Mouse (Mus musculus) heart, adult 18-20 months (tissue): ENCODE measurements around the gene RPS10-NUDT3. TPM values are rescaled to one million over a fixed set of nuclear protein-coding genes. Genes with fewer than 3 reads are reported as not detected.

Experiments
- DNase-seq, 2 experiments: peaks; one replicate each; pipeline ENCODE4 v3.0.0; 2021 to 2022; ENCODE audit warnings: mixed read lengths in 1 of 2
- total RNA-seq, 2 experiments: library from RNA; stranded (reverse); gene quantifications; 2 replicates each; pipeline ENCODE4 v1.2.3; 2021

Gene RPS10-NUDT3
- total RNA-seq, 2 experiments from 2014 or later = 0.84 TPM; not detected in 1

GRCm38 (mm10) chr17:27554062-27554960, 80.7 kb downstream of the RPS10-NUDT3 start:
- DNase-seq = peak in 1 of 2 experiments; percentile 21

DNA sequence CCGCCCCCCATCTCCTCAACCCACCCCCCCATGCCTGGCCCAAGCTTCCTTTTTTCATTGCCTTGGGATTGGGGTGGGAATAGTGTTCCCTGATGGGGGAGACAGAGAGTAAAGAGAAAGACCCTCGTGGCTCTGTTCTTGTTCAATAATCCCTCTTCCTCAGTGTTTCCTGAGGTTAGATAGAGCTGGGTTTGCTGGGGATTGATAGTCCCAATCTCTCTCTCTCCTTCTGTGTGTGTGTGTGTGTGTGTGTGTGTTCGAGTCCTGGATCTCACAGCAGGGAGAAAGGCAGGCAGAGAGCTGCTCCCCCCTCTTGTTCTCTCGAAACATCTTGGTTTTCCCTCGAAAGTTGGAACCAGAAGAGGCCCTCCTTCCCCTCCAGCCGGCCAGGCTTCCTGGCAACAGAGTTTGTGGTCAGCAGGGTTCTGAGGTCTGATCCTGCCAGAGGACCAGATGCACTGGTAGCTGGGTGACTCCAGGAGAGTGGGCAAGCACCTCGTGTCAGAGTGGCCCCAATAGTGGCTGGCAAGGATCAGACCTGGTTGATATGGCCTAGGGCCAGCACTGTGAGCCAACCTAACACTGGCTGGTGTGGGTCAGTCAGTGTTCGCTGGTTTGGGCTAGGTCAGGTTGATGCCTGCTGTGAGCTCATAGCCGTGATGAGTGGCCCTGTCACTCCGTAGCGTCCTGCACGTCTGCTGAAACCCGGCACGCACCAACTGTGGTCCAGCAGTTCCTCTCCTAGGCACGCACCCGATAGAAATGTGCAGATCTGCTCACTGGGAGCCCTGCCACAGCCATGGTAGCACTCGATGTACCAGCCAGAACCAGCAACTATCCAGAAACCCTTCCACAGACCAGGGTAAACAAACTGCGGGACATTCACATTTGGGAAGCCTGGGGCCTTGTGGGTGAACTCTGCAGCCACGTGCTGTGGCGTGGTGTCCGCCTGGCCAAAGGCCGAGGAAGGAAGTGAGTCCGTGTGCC, 82.5 kb downstream of the RPS10-NUDT3 start:
- DNase-seq = peak; percentile 52 to 66

DNA sequence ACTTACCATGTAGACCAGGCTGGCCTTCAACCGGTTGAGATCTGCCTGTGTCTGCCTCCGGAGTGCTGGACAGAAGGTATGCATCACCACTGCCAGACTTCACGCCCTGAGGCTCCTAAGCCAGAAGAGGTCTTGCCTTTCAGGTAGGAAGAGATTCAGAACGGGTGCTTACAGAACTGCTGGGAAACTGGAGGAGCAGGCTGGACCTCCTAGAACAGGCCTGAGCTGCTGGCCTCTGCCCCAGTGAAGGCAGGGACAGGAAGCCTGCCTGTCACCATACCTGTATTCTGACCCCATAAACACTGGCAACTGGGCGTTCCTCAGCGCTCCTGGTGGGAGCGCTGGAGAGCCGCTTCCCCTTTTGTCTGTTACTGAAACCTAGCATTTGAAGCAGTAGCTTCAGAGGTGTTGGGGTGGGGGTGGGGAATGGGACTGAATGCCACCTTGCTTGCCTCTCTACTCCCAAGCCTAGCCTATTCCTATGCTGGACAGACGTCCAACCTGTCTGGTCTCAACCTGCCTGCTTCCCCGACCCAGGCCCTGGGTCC, 83.6 kb downstream of the RPS10-NUDT3 start:
- peak in 1 of 2 experiments; percentile 4 for DNase-seq

- peak; percentile 48 to 63 for DNase-seq
These were observed 85.8 kb downstream of the RPS10-NUDT3 start for GRCm38 (mm10) chr17:27549234-27549633.

DNA sequence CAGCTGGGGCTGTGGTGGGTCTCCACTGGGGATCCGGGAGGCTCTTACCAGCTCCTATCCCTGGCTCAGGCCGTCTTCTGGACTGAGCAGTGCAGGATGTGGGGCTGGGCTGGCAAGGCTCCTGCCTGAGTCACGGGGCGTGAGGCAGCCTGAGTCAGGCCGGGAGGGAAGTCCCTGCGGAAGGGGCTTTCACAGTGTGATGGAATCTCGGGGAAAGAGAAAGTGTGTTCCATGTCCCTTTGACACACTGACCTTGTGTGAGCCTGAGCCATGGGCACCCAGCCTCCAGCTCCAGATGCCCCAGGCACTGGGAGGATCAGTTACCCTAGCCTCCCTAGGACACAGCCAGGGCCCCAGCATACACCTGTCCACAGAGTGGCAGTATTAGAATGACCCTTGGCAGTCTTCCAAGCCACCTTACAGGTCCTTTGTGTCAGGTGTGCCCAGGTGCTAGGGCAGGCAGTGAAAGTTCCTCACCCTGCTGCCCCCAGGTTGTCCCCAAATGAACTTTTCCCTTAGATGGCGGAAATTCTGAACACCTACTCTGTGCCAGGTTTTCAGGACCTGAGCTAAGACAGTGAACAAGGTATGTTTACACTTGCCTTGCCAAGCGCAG, 87.7 kb downstream of the RPS10-NUDT3 start:
- DNase-seq = peak; percentile 56 to 78

- DNase-seq = no peak
These were observed 88.4 kb downstream of the RPS10-NUDT3 start for GRCm38 (mm10) chr17:27546574-27547085.

- DNase-seq = no peak
These were observed 89.0 kb downstream of the RPS10-NUDT3 start for GRCm38 (mm10) chr17:27545991-27546390.

DNA sequence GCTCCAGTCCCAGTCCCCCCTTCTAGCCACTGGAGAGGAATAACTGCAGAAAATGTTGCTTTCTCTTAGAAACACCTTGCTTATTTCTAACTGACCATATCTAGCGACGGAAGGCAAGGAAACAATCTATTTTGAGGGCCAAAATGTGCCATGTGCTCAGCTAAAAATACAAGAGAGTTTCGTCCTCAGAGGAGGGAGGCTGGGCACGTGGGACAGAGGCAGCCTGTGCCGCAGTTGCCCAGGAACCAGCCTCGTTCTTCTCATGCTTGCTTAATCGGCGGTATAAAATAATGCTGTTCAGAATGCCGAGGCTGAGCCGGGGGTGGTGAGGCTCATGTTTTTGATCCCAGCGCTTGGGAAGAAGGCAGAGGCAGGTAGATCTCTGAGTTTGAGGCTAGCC, 90.5 kb downstream of the RPS10-NUDT3 start:
- no peak for DNase-seq

DNA sequence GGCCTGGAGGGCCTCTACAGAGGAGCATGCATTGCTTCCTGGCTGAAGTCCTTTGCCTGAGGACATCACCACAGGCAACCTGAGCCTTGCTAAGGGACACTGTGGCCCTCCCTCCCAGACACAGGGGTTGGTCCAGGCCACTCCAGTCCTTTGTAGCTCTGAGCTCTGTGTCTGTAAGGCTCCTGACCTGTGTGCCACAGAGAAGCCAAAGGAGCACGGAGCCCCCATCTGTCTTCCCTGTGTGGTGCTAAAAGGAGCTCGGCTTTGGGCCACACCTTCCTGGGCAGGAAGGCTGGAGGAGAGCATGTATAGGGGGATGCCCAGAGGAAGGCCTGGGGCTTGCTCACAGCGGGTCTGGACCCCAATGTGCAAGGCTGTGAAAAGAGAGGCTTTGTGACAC, 93.0 kb downstream of the RPS10-NUDT3 start:
- DNase-seq = no peak

GRCm38 (mm10) chr17:27541261-27541660, 93.8 kb downstream of the RPS10-NUDT3 start:
- no peak for DNase-seq

DNA sequence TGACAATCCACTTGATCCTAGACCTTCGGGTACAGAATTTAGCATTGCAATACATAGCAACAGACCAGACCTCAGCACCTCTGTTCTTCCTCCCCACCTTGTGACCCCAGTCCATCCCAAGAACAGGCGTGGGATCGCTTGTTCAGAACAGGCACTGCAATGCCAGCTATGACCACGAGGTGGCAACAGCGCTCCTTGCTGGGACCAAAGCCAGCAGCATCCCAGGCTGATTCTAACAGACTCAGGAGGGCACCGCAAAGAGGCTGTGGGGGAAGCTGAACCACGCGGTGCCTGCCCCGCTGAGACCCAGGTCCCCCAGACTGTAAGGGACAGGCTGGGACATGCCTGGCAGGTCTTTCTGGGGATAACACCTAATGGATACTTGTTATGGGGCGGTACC, 100.3 kb downstream of the RPS10-NUDT3 start:
- peak; percentile 82 to 95 for DNase-seq

GRCm38 (mm10) chr17:27533354-27533753, 101.7 kb downstream of the RPS10-NUDT3 start:
- DNase-seq = no peak

- DNase-seq = no peak
These were observed 102.9 kb downstream of the RPS10-NUDT3 start for GRCm38 (mm10) chr17:27532095-27532494.

Other genes with a start within 250 kb of the RPS10-NUDT3 start
- under 1 TPM; 0.15 to 0.18 TPM for gene Grm4, start 113.8 kb downstream of the RPS10-NUDT3 start, total RNA-seq
- gene Hmga1, start 78.7 kb downstream of the RPS10-NUDT3 start, total RNA-seq = 10 to 100 TPM; 47.3 to 52.7 TPM
- 10 to 100 TPM in 1 of 2 experiments, 1 to 10 TPM in 1; 9.3 to 10.6 TPM for gene AI413582, start 69.5 kb downstream of the RPS10-NUDT3 start, total RNA-seq
- gene Nudt3, start 11.7 kb downstream of the RPS10-NUDT3 start, total RNA-seq = 100 to 1,000 TPM; 323 to 334 TPM
- gene Rps10, start 1.4 kb upstream of the RPS10-NUDT3 start, total RNA-seq = 100 to 1,000 TPM; 527 to 608 TPM
- under 1 TPM; 0.25 to 0.67 TPM for gene Pacsin1, start 20.3 kb upstream of the RPS10-NUDT3 start, total RNA-seq
- gene Spdef, start 93.7 kb upstream of the RPS10-NUDT3 start, total RNA-seq = under 1 TPM in 1 of 2 experiments, not detected in 1; 0.18 TPM
- gene D17Wsu92e, start 185.4 kb upstream of the RPS10-NUDT3 start, total RNA-seq = 100 to 1,000 TPM; 138 to 145 TPM
- gene Snrpc, start 202.9 kb upstream of the RPS10-NUDT3 start, total RNA-seq = 10 to 100 TPM; 46.0 to 50.6 TPM
- 10 to 100 TPM; 16.8 to 20.6 TPM for gene Uhrf1bp1, start 221.2 kb upstream of the RPS10-NUDT3 start, total RNA-seq